Mouse (Mus musculus): ENCODE data around the gene Gm20479.

DNA sequence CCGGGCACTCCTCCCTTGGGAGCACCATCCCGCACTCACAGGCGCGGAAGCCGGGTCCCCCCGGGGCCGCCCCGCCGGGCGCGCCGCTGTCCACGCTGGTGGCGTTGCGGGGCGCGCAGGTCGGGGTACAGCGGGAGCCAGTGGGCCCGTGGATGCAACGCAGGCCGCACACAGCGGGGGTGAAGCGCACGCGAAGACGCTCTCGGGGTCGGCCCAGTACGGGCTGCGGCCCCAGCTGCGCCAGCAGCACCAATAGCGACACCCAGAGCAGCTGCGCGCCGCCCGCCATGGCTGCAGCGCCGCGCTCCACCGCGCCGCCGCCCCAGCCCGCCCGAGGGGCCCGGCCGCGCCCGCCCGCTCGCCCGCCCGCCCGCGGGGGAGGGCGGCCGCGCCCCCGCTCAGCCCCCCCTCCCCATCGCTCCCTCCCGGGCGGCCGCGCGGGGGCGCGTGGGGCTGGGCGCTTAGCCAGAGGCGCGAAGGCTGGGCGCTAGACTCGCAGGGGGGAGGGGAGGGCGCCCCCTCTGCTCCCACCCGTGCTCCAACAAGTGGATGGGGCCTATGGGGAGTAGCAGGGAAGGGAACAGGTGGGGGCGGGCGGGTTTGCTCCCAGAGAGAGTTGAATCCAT lies 23.8 kb downstream of the Gm20479 start:
- no peak for TF ChIP-seq CTCF (IDR thresholded peaks at IDR 0.05; ENCODE audit: low read depth, low read length)
- TF ChIP-seq GATA1 (IDR thresholded peaks at IDR 0.05; ENCODE audit: borderline replicate concordance, low read length) = no peak
- TF ChIP-seq POLR2AphosphoS5 (IDR thresholded peaks at IDR 0.05; ENCODE audit: insufficient replicate concordance, low read depth, low read length) = no peak
- TF ChIP-seq TAL1 (conservative IDR thresholded peaks at IDR 0.05; ENCODE audit: low read depth, low read length) = no peak
- TF ChIP-seq GATA2 (IDR thresholded peaks at IDR 0.05; ENCODE audit: borderline replicate concordance, low read depth, low read length) = no peak

All from G1E (cell line).